In genomic region chr1:20912527-20913171, GRCm38 (mm10) we compare ENCODE assay signal across 10 mouse cellular contexts. TPM values are rescaled to one million over a fixed set of nuclear protein-coding genes. Genes with fewer than 3 reads are reported as not detected.
DNase-seq lines count a peak whose midpoint lies in the region; ATAC-seq and TF ChIP-seq lines count a peak whose summit lies in the region.
"Had no signal": no experiment of that assay in that cellular context is flagged by ENCODE, and none has a peak within 500 bp of the region (broad histone marks: within the 10 kb centered on the region; RNA-seq: fewer than 3 reads in every experiment).

No protein-coding gene starts in this region.

- no peak for TF ChIP-seq EP300 in ES-Bruce4 (IDR thresholded peaks at IDR 0.05; ENCODE audit: insufficient read depth, low read depth, low read length)

- no peaks in the 10 kb centered on the region for H3K27me3 ChIP-seq in kidney, embryonic 15.5 days
- no peaks in the 10 kb centered on the region for H3K27me3 ChIP-seq in ES-Bruce4 (ENCODE audit: control insufficient read depth, insufficient read depth, low read length, poor library complexity, severe bottlenecking)
- no peaks in the 10 kb centered on the region for H3K27me3 ChIP-seq in embryonic facial prominence, embryonic 14.5 days (replicated peaks; ENCODE audit: control insufficient read depth, insufficient read depth, low read length)
- H3K27me3 ChIP-seq in neural tube, embryonic 13.5 days, result no peaks in the 10 kb centered on the region
- H3K27me3 ChIP-seq: neural tube, embryonic 12.5 days had no signal

- peaks cover 21% of the 10 kb centered on the region for H3K4me1 ChIP-seq in kidney, embryonic 15.5 days
- peaks cover 1% of the 10 kb centered on the region for H3K4me1 ChIP-seq in ES-Bruce4 (ENCODE audit: control insufficient read depth, insufficient read depth, low read length)
- 0 out of 2 replicates have a peak, but pooled peaks cover 6% of the 10 kb centered on the region for H3K4me1 ChIP-seq in embryonic facial prominence, embryonic 14.5 days (ENCODE audit: control insufficient read depth, insufficient read depth, low read length)
- peaks cover 22% of the 10 kb centered on the region for H3K4me1 ChIP-seq in neural tube, embryonic 13.5 days (replicated peaks)

- no peaks in the 10 kb centered on the region for H3K9me3 ChIP-seq in kidney, embryonic 15.5 days (replicated peaks)
- no peaks in the 10 kb centered on the region for H3K9me3 ChIP-seq in ES-Bruce4 (replicated peaks; ENCODE audit: control insufficient read depth, insufficient read depth, low read length, poor library complexity, severe bottlenecking)
- no peaks in the 10 kb centered on the region for H3K9me3 ChIP-seq in embryonic facial prominence, embryonic 14.5 days (ENCODE audit: control insufficient read depth, low read length)
- no peaks in the 10 kb centered on the region for H3K9me3 ChIP-seq in neural tube, embryonic 13.5 days
- H3K9me3 ChIP-seq: neural tube, embryonic 12.5 days had no signal

- H3K27ac ChIP-seq in kidney, embryonic 15.5 days, result peak overlapping the region; percentile 86
- H3K27ac ChIP-seq in ES-Bruce4 (ENCODE audit: insufficient read depth, low read length), result no peak overlapping the region
- H3K27ac ChIP-seq in embryonic facial prominence, embryonic 14.5 days (replicated peaks; ENCODE audit: low read depth, low read length), result no peak overlapping the region
- H3K27ac ChIP-seq in neural tube, embryonic 13.5 days (replicated peaks), result peak overlapping the region; percentile 71
- H3K27ac ChIP-seq: liver, embryonic 14.5 days; neural tube, embryonic 12.5 days had no signal

- TF ChIP-seq POLR2A in ES-Bruce4 (IDR thresholded peaks at IDR 0.05; ENCODE audit: insufficient read depth, low read length), result no peak

- H3K36me3 ChIP-seq in kidney, embryonic 15.5 days, result no peaks in the 10 kb centered on the region
- H3K36me3 ChIP-seq in ES-Bruce4 (ENCODE audit: control insufficient read depth, insufficient read depth, low read length, poor library complexity, severe bottlenecking), result no peaks in the 10 kb centered on the region
- H3K36me3 ChIP-seq in embryonic facial prominence, embryonic 14.5 days (ENCODE audit: control insufficient read depth, insufficient read depth, low read length), result no peaks in the 10 kb centered on the region
- no peaks in the 10 kb centered on the region for H3K36me3 ChIP-seq in neural tube, embryonic 13.5 days
- H3K36me3 ChIP-seq: neural tube, embryonic 12.5 days had no signal

- no peak for DNase-seq in kidney, adult 8-10 months
- DNase-seq in embryonic facial prominence, embryonic 14.5 days (ENCODE audit: low spot score), result peak; percentile 27
- no peak for DNase-seq in adrenal gland, adult 8-10 months
- no peak for DNase-seq in right cerebral cortex, adult 18-20 months
- DNase-seq in adrenal gland, postnatal 4 days (ENCODE audit: low spot score in 2 of 2), result no peak

- no peak for TF ChIP-seq CTCF in ES-Bruce4 (IDR thresholded peaks at IDR 0.05; ENCODE audit: low read depth, low read length)

- H3K9ac ChIP-seq in kidney, embryonic 15.5 days, result no peak overlapping the region
- 0 out of 2 replicates have a peak overlapping the region, but pooled peaks have one; percentile 29 for H3K9ac ChIP-seq in ES-Bruce4 (ENCODE audit: low read depth, poor library complexity, severe bottlenecking)
- no peak overlapping the region for H3K9ac ChIP-seq in embryonic facial prominence, embryonic 14.5 days (ENCODE audit: low read depth, low read length)
- no peak overlapping the region for H3K9ac ChIP-seq in neural tube, embryonic 13.5 days
- H3K9ac ChIP-seq: liver, embryonic 14.5 days; neural tube, embryonic 12.5 days had no signal

- peak overlapping the region; percentile 47 for H3K4me2 ChIP-seq in kidney, embryonic 15.5 days
- no peak overlapping the region for H3K4me2 ChIP-seq in embryonic facial prominence, embryonic 14.5 days (ENCODE audit: low read depth, low read length)
- 0 out of 2 replicates have a peak overlapping the region, but pooled peaks have one; percentile 11 for H3K4me2 ChIP-seq in neural tube, embryonic 13.5 days
- H3K4me2 ChIP-seq: neural tube, embryonic 12.5 days had no signal

- 24% methylated on average over 13 of the region's 13 CpGs for WGBS in kidney, embryonic 15.5 days
- WGBS in embryonic facial prominence, embryonic 14.5 days, result 69% methylated on average over 13 of the region's 13 CpGs
- WGBS in neural tube, embryonic 13.5 days, result 58% methylated on average over 13 of the region's 13 CpGs

- ATAC-seq in kidney, embryonic 15.5 days (replicated peaks; ENCODE audit: low FRiP score), result peak; percentile 83
- ATAC-seq in embryonic facial prominence, embryonic 14.5 days (ENCODE audit: low read depth), result peak; percentile 38; the same call in 1 of the 2 replicates
- peak; percentile 37 for ATAC-seq in neural tube, embryonic 13.5 days (ENCODE audit: low read depth)

- no peak overlapping the region for H3K4me3 ChIP-seq in kidney, embryonic 15.5 days (replicated peaks)
- no peak overlapping the region for H3K4me3 ChIP-seq in ES-Bruce4 (ENCODE audit: low read depth, low read length)
- H3K4me3 ChIP-seq in embryonic facial prominence, embryonic 14.5 days (ENCODE audit: low read depth, low read length), result no peak overlapping the region
- H3K4me3 ChIP-seq in neural tube, embryonic 13.5 days, result no peak overlapping the region
- H3K4me3 ChIP-seq: neural tube, embryonic 12.5 days had no signal

RNA-seq across cellular contexts. Expression of gene Paqr8, which starts 22.2 kb away (rescaled TPM):
- 3.9 and 4.3 TPM in 2 replicates for polyA plus RNA-seq in kidney, embryonic 15.5 days (2015; fragmentation: Nextera tagmentation; extraction: Ambion mirVana)
- polyA plus RNA-seq in ES-Bruce4 (2011; ENCODE audit: insufficient read depth, insufficient read length, low read depth, missing spikeins), result 4.4 and 4.9 TPM in 2 replicates
- polyA plus RNA-seq in embryonic facial prominence, embryonic 14.5 days (2014; fragmentation: Nextera tagmentation; extraction: Ambion mirVana), result 6.1 and 7.2 TPM in 2 replicates
- polyA plus RNA-seq in neural tube, embryonic 13.5 days (2015; fragmentation: Nextera tagmentation; extraction: Ambion mirVana), result 18.1 and 18.5 TPM in 2 replicates
- 10 to 100 TPM; 57.6 to 67.3 (median 63.0) TPM for total RNA-seq in adrenal gland, adult 8-10 months (2022)
- 10 to 100 TPM; 40.5 to 44.6 TPM for total RNA-seq in adrenal gland, postnatal 4 days (2021)

RNA-seq across cellular contexts. Expression of gene Efhc1, which starts 38.8 kb away (rescaled TPM):
- polyA plus RNA-seq in kidney, embryonic 15.5 days (2015; fragmentation: Nextera tagmentation; extraction: Ambion mirVana), result 2.4 and 3.2 TPM in 2 replicates
- polyA plus RNA-seq in ES-Bruce4 (2011; ENCODE audit: insufficient read depth, insufficient read length, low read depth, missing spikeins), result 4.2 and 8.2 TPM in 2 replicates
- polyA plus RNA-seq in embryonic facial prominence, embryonic 14.5 days (2014; fragmentation: Nextera tagmentation; extraction: Ambion mirVana), result 5.7 and 10.6 TPM in 2 replicates
- 1.8 and 2.0 TPM in 2 replicates for polyA plus RNA-seq in neural tube, embryonic 13.5 days (2015; fragmentation: Nextera tagmentation; extraction: Ambion mirVana)
- 1 to 10 TPM; 2.7 to 4.0 (median 3.6) TPM for total RNA-seq in adrenal gland, adult 8-10 months (2022)
- total RNA-seq in adrenal gland, postnatal 4 days (2021), result 1 to 10 TPM; 3.0 to 3.4 TPM

Comparison
In these comparisons a context has a peak if more than half of its experiments do, and no peak if none do; other contexts are left out.
1. H3K27ac ChIP-seq: peak in kidney, embryonic 15.5 days (single experiment) and neural tube, embryonic 13.5 days (single experiment); none in ES-Bruce4 (single experiment) and embryonic facial prominence, embryonic 14.5 days (single experiment).
2. Peak in every context shown above with its lines, with median percentiles within 50 percentile points of each other: ATAC-seq.